Mouse (Mus musculus): ENCODE results near the gene Syn3.

- TF ChIP-seq CTCF (IDR thresholded peaks at IDR 0.05; ENCODE audit: low read depth) (no peak), EP300 (IDR thresholded peaks at IDR 0.05; ENCODE audit: low read depth) (no peak)
These were observed 450.9 kb downstream of the Syn3 start for GRCm38 (mm10) chr10:86047786-86048185.
